Mouse (Mus musculus) MEL (cell line): Measurements from ENCODE around the gene Gja5. TPM values are rescaled to one million over a fixed set of nuclear protein-coding genes. Genes with fewer than 3 reads are reported as not detected.

Experiments
- DNase-seq: peaks from one replicate; pipeline ENCODE4 v3.0.0; 2011; ENCODE audit warnings: low read depth, low spot score
- H3K27ac ChIP-seq: 2 replicates; pipeline ENCODE4 v1.5.1; 2012; ENCODE audit warnings: low read depth, mild to moderate bottlenecking, control low read depth, low read length, moderate library complexity; ENCODE audit not compliant: control insufficient read depth
- H3K27me3 ChIP-seq, 2 experiments: fragments of 150-350 bp in 1 of 2; sonication (generic) in 1 of 2; 2 replicates each; pipeline ENCODE4 v1.6.1; 2012; ENCODE audit warnings: low read length in 2 of 2, mild to moderate bottlenecking in 2 of 2, improper control_type of control experiment in 1 of 2, moderate library complexity in 1 of 2; ENCODE audit not compliant: insufficient read depth in 2 of 2, control insufficient read depth in 1 of 2
- H3K36me3 ChIP-seq, 2 experiments: 2 replicates each; pipeline ENCODE4 v1.6.1; 2012 to 2014; ENCODE audit warnings: low read length in 2 of 2, improper control_type of control experiment in 1 of 2, inconsistent platforms in 1 of 2, mild to moderate bottlenecking in 1 of 2; ENCODE audit not compliant: insufficient read depth in 2 of 2, control insufficient read depth in 1 of 2
- H3K4me1 ChIP-seq, 2 experiments: fragments of 150-350 bp in 1 of 2; sonication (generic) in 1 of 2; 2 replicates each; pipeline ENCODE4 v1.6.1; 2012; ENCODE audit warnings: low read length in 2 of 2, improper control_type of control experiment in 1 of 2, mild to moderate bottlenecking in 1 of 2; ENCODE audit not compliant: insufficient read depth in 2 of 2, control insufficient read depth in 1 of 2
- H3K4me3 ChIP-seq, 2 experiments: fragments of 150-350 bp in 1 of 2; sonication (generic) in 1 of 2; 2 replicates each; pipeline ENCODE4 v1.5.1; 2012; ENCODE audit warnings: low read depth in 2 of 2, low read length in 2 of 2, mild to moderate bottlenecking in 2 of 2, moderate library complexity in 2 of 2, control low read depth in 1 of 2, improper control_type of control experiment in 1 of 2; ENCODE audit not compliant: control insufficient read depth in 1 of 2, insufficient read depth in 1 of 2
- H3K79me2 ChIP-seq: 2 replicates; pipeline ENCODE4 v1.6.1; 2012; ENCODE audit warnings: mild to moderate bottlenecking, low read length, moderate library complexity; ENCODE audit not compliant: control insufficient read depth, poor library complexity, insufficient read depth
- H3K9ac ChIP-seq: 2 replicates; pipeline ENCODE4 v1.6.1; 2012; ENCODE audit warnings: low read depth, mild to moderate bottlenecking, control low read depth, low read length, moderate library complexity; ENCODE audit not compliant: control insufficient read depth, poor library complexity, severe bottlenecking
- H3K9me3 ChIP-seq: fragments of 150-350 bp; sonication (generic); replicated peaks from 2 replicates; pipeline ENCODE4 v1.6.1; 2012; ENCODE audit warnings: mild to moderate bottlenecking, low read length, improper control_type of control experiment, moderate library complexity; ENCODE audit not compliant: insufficient read depth
- BHLHE40 ChIP-seq: IDR thresholded peaks from 2 replicates; pipeline ENCODE4 v1.6.1; 2012; ENCODE audit warnings: low read depth, mild to moderate bottlenecking, inconsistent platforms, low read length, improper control_type of control experiment, borderline replicate concordance
- CHD2 ChIP-seq: IDR thresholded peaks from 2 replicates; pipeline ENCODE4 v1.6.1; 2011; ENCODE audit warnings: low read length, improper control_type of control experiment
- CTCF ChIP-seq, 3 experiments: IDR thresholded peaks in 2 of 3; conservative IDR thresholded peaks in 1 of 3; 2 replicates each; pipeline ENCODE4 v1.5.1; 2011 to 2012; ENCODE audit warnings: low read length in 3 of 3, low read depth in 2 of 3, mild to moderate bottlenecking in 2 of 3, improper control_type of control experiment in 1 of 3, inconsistent platforms in 1 of 3, mixed read lengths in 1 of 3, moderate library complexity in 1 of 3; ENCODE audit not compliant: control insufficient read depth in 1 of 3, insufficient read depth in 1 of 3, poor library complexity in 1 of 3, severe bottlenecking in 1 of 3
- ETS1 ChIP-seq: IDR thresholded peaks from 2 replicates; pipeline ENCODE4 v1.6.1; 2012; ENCODE audit warnings: low read depth, mild to moderate bottlenecking, inconsistent platforms, low read length, improper control_type of control experiment, moderate library complexity
- GATA1 ChIP-seq: IDR thresholded peaks from 2 replicates; pipeline ENCODE4 v1.6.1; 2011; ENCODE audit warnings: low read depth, low read length, improper control_type of control experiment
- JUND ChIP-seq: IDR thresholded peaks from 2 replicates; pipeline ENCODE4 v1.6.1; 2011; ENCODE audit warnings: low read depth, mild to moderate bottlenecking, improper control_type of control experiment, low read length
- MEF2A ChIP-seq: IDR thresholded peaks from 2 replicates; pipeline ENCODE4 v1.6.1; 2014; ENCODE audit warnings: low read depth, mild to moderate bottlenecking, inconsistent platforms, low read length, improper control_type of control experiment; ENCODE audit not compliant: poor library complexity, insufficient replicate concordance, severe bottlenecking; ENCODE audit errors: extremely low read depth
- MYC ChIP-seq: IDR thresholded peaks from 2 replicates; pipeline ENCODE4 v1.6.1; 2011; ENCODE audit warnings: low read depth, mild to moderate bottlenecking, low read length, improper control_type of control experiment, moderate library complexity
- NELFE ChIP-seq: IDR thresholded peaks from 2 replicates; pipeline ENCODE4 v1.6.1; 2011; ENCODE audit warnings: low read depth, low read length, improper control_type of control experiment
- POLR2A ChIP-seq, 2 experiments: IDR thresholded peaks; 2 replicates each; pipeline ENCODE4 v1.6.1; 2011 to 2012; ENCODE audit warnings: low read length in 2 of 2, mild to moderate bottlenecking in 2 of 2, control low read depth in 1 of 2, improper control_type of control experiment in 1 of 2, low read depth in 1 of 2, moderate library complexity in 1 of 2; ENCODE audit not compliant: control insufficient read depth in 1 of 2, insufficient read depth in 1 of 2, poor library complexity in 1 of 2
- POLR2AphosphoS2 ChIP-seq: IDR thresholded peaks from 2 replicates; pipeline ENCODE4 v1.6.1; 2011; ENCODE audit warnings: low read length, improper control_type of control experiment
- RAD21 ChIP-seq: IDR thresholded peaks from 2 replicates; pipeline ENCODE4 v1.6.1; 2011; ENCODE audit warnings: mild to moderate bottlenecking, low read depth, low read length, improper control_type of control experiment
- SMC3 ChIP-seq: IDR thresholded peaks from 2 replicates; pipeline ENCODE4 v1.6.1; 2011; ENCODE audit warnings: low read depth, low read length, improper control_type of control experiment
- TBP ChIP-seq: IDR thresholded peaks from 2 replicates; pipeline ENCODE4 v1.8.0; 2011; ENCODE audit warnings: low read depth, low read length, improper control_type of control experiment
- ZC3H11A ChIP-seq: IDR thresholded peaks from 2 replicates; pipeline ENCODE4 v1.6.1; 2012; ENCODE audit warnings: low read depth, mild to moderate bottlenecking, inconsistent platforms, low read length, improper control_type of control experiment
- ZKSCAN1 ChIP-seq: IDR thresholded peaks from 2 replicates; pipeline ENCODE4 v1.6.1; 2012; ENCODE audit warnings: low read depth, mild to moderate bottlenecking, inconsistent platforms, low read length, improper control_type of control experiment, moderate library complexity
- ZMIZ1 ChIP-seq: IDR thresholded peaks from 2 replicates; pipeline ENCODE4 v1.6.1; 2012; ENCODE audit warnings: low read depth, mild to moderate bottlenecking, inconsistent platforms, low read length, improper control_type of control experiment, moderate library complexity
- polyA plus RNA-seq, 2 experiments: library from polyadenylated mRNA; stranded (reverse) in 1 of 2; unstranded in 1 of 2; fragments of >175 nt in 1 of 2; fragments of >200 nt in 1 of 2; gene quantifications; 2 replicates each; pipeline versions ENCODE4 v1.2.1 to v1.2.4; 2012; ENCODE audit warnings: low replicate concordance in 2 of 2, low read depth in 1 of 2; ENCODE audit not compliant: insufficient read length in 2 of 2, insufficient read depth in 1 of 2, missing spikeins in 1 of 2
- total RNA-seq: library from RNA; depleted of rRNA; stranded (reverse); fragments of 300-350 nt; gene quantifications from 2 replicates; pipeline ENCODE4 v1.2.3, GENCODE M21; 2012

Gja5 gene
- total and polyA plus RNA-seq, 3 experiments = 0.03 to 0.08 TPM; not detected in 1

DNA sequence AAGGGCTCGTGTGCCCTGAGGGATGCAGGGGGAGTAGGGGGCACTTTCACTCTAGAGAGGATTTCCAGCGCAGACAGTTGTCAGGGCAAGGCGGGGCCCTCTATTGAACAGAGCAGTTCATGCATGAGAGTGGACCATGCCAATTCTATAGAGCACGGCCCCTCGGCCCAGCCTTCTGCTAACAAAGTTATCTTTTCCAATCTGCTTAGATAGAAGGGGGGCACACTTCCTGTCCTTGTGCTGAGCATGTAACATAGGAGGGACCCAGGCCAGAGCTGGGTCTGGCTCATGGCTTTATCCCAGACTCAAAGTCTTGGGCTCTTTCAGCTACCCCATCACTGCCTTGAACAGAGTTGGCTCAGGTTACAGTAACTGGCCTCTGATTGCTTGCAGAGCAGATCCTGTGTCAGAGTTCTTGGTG lies 26.8 kb downstream of the Gja5 start:
- Histone ChIP-seq H3K9ac (no peak overlapping the region), H3K4me3 (no peak overlapping the region), H3K27me3 (peaks cover 32 to 54% of the 10 kb centered on the region in 2 experiments), H3K79me2 (no peaks in the 10 kb centered on the region), H3K9me3 (no peaks in the 10 kb centered on the region), H3K4me1 (no peaks in the 10 kb centered on the region), H3K36me3 (no peaks in the 10 kb centered on the region), H3K27ac (no peak overlapping the region)
- TF ChIP-seq NELFE = no peak
- TF ChIP-seq CHD2 = no peak
- TF ChIP-seq SMC3 = no peak
- TF ChIP-seq POLR2A (IDR thresholded peaks at IDR 0.05; ENCODE audit: control insufficient read depth in 1 of 2, insufficient read depth in 1 of 2, low read depth in 1 of 2, low read length in 2 of 2, poor library complexity in 1 of 2) = no peak
- no peak for DNase-seq

GRCm38 (mm10) chr3:96936241-96936640 lies 31.7 kb downstream of the Gja5 start:
- no peaks in the 10 kb centered on the region for H3K36me3 ChIP-seq
- no peaks in the 10 kb centered on the region for H3K79me2 ChIP-seq
- H3K4me1 ChIP-seq = no peaks in the 10 kb centered on the region
- no peaks in the 10 kb centered on the region for H3K9me3 ChIP-seq
- DNase-seq = peak; percentile 93
- no peak overlapping the region for H3K27ac ChIP-seq
- H3K27me3 ChIP-seq = peaks cover 19 to 31% of the 10 kb centered on the region in 2 experiments
- H3K4me3 ChIP-seq = peak overlapping the region; percentile 13 to 33; a peak in 2 of 4 replicates
- TF ChIP-seq MYC (no peak), ZKSCAN1 (no peak), CTCF (IDR thresholded peaks at IDR 0.05 in 2 of 3, conservative IDR thresholded peaks at IDR 0.05 in 1 of 3; ENCODE audit: control insufficient read depth in 1 of 3, insufficient read depth in 1 of 3, low read depth in 2 of 3, low read length in 3 of 3, poor library complexity in 1 of 3, severe bottlenecking in 1 of 3) (peak in 2 of 3 experiments; percentile 85 to 99), RAD21 (peak; percentile 98), TBP (0 out of 2 replicates have a peak, but pooled peaks have one; percentile 40), BHLHE40 (no peak), ZMIZ1 (no peak), JUND (no peak), POLR2AphosphoS2 (no peak), ZC3H11A (peak; percentile 84), SMC3 (peak; percentile 94), ETS1 (no peak), POLR2A (IDR thresholded peaks at IDR 0.05; ENCODE audit: control insufficient read depth in 1 of 2, insufficient read depth in 1 of 2, low read depth in 1 of 2, low read length in 2 of 2, poor library complexity in 1 of 2) (no peak)
- TF ChIP-seq, all 39 proteins: peak for 5
- peak overlapping the region; percentile 33; the same call in 1 of the 2 replicates for H3K9ac ChIP-seq

DNA sequence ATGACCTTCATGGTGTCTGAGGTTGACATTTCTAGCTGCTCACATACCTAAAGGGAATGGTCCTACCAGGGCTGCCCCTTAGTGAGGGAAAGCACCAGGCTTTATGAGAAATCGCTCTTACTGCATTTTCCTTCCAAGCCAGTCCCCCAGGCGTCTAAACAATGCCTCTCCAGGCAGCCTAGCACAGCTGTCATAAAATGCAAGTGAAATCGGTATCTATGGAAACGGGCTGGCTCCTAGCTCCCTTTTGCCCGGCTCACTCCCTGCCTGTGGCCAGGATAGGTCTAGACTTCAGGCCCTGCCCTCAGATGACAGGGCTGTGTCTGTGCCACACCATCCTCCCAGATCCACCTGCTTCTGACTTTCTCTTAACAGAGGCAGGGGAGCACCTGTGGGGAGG lies 33.1 kb downstream of the Gja5 start:
- no peak for DNase-seq

More for the DNA sequence above, 33.1 kb downstream of the Gja5 start:
- H3K27ac ChIP-seq = no peak overlapping the region
- no peaks in the 10 kb centered on the region for H3K9me3 ChIP-seq
- no peaks in the 10 kb centered on the region for H3K4me1 ChIP-seq
- TF ChIP-seq MEF2A (no peak), GATA1 (no peak)
- no peak overlapping the region for H3K4me3 ChIP-seq
- H3K36me3 ChIP-seq = no peaks in the 10 kb centered on the region
- H3K79me2 ChIP-seq = no peaks in the 10 kb centered on the region
- H3K27me3 ChIP-seq = peaks cover 11 to 19% of the 10 kb centered on the region in 2 experiments
- no peak overlapping the region for H3K9ac ChIP-seq
